Mouse (Mus musculus) kidney, adult 18-20 months (tissue): Measurements from ENCODE around the gene Sarnp.
A peak's percentile ranks its signal among the peaks of the same experiment; 100 is the strongest.
"Not testable (repeated sequence)": the region's sequence is repeated elsewhere in the genome, so short reads cannot be mapped to it uniquely, and the experiment has no call there.

ENCODE experiments used
- DNase-seq: peaks from one replicate; pipeline ENCODE4 v3.0.0; 2021

Sarnp gene

DNA sequence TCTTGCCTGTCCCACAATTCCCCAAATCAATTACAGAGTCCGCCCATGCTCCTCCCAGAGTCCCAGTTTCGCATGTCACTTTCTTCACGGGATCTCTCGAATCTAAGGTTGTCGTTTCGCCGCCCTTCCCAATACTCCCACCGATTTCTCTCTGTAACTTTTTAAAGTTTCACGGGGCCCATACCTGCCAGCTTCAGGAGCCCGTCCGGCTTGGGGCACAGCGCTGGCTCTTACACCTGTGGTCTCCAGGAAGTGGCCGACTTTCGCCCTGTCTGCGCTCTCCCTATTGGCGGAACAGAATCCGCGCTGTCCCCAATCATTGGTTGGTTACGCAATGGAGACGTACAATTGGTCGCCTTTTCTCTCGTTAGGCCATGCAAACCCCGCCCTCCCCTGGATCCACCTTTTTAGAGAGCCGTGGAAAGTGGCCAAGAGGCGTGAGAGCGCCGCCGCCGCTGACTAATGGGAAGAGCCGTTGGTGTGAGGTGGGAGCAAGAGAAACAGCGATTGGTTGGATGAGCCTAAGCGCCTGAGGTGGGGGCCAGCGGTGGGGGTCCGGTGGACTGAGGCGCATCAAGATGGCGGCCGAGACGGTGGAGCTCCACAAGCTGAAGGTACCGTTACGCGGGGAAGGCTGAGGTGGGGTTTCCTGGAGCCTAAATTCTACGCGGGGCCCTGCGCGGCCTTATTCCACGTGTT, 4.4 kb downstream of the Sarnp start, which contains the start of gene Ormdl2:
Gene Ormdl2 (minus strand): TSS at position 288 of the 699 bp plus-strand sequence.
- DNase-seq: peak; percentile 99

DNA sequence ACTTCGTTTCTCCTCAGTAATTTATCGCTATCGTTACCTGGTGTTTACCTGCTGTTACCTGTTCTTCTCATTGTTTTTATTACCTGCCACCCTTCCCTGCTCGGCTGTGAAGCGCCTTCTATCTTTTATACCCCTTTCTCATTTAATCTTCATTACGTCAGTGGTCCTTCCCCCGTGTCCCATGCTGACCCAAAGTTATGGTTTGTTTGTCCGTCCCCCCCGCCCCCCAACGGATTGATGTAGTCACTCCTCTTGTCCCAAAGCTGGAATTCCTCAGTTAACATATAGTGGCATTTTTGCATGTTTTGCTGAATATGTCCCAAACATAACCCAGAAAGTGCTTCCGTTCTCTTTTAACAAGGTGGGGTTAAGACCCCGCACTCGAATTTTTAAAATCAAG, 5.0 kb downstream of the Sarnp start:
- no peak for DNase-seq

DNA sequence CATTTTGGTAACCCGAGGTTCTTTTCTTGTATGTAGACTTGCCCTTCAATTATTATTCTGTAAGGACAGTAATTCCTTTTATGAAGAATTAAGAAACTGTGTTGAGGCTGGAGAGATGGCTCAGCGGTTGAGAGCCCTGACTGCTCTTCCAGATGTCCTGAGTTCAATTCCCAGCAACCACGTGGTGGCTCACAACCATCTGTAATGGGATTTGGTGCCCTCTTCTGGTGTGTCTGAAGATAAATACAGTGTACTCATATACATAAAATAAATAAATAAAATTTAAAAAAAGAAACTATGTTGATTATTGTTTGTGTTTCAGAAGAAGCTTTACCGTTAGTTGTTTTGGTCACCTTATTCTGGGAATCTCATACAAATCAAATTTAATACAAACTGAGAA, 6.0 kb downstream of the Sarnp start:
- DNase-seq: not testable (repeated sequence)

DNA sequence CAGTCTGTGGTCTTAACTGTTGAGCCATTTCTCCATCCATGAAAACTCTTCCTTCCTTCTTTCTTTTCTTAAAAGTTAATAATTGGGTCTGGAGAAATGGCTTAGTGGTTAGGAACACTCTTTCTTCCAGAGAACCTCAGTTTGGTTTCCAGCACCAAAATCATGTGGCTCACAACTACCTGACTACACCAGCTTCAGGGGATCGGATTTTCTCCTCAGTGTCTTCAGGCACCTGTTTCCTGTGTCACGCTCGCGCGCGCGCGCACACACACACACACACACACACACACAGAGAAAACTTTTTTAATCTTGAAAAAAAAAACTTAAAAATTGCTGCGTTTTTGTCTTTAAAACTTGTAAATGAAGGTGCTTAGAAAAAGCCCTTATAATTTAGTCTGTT, 6.7 kb downstream of the Sarnp start:
- DNase-seq: no peak

DNA sequence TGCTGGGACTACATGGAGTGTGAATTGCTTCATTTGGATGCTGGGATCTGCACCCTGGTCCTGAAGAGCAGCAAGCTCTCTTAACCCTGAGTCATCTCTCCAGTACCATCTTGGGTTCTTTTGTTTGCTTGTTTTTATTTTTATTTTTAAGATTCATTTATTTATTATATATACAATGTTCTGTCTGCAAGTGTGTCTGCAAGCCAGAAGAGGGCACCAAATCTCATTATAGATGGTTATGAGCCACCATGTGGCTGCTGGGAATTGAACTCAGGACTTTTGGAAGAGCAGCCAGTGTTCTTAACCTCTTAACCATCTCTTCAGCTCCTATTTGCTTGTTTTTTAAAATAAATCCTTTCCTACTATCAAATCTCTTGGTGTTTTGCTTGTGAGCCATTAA, 20.3 kb downstream of the Sarnp start:
- no peak for DNase-seq

DNA sequence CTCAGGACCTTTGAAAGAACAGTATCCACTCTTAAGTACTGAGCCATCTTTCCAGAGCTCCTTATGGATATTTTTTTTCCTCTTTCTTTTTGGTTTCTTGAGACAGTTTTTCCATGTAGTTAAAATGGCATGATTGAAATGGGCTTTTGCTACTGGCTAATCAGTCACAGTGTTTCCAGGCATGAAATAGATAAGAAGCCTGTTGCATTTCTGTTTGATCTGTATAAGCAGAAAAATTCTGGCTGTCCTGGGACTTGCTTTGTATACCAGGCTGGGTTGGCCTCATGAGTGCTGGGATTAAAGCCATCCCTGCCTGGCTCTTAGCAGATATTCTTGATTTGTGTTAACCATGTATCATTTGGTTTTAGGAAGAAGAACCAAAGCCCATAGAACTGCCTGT, 22.3 kb downstream of the Sarnp start:
- no peak for DNase-seq

DNA sequence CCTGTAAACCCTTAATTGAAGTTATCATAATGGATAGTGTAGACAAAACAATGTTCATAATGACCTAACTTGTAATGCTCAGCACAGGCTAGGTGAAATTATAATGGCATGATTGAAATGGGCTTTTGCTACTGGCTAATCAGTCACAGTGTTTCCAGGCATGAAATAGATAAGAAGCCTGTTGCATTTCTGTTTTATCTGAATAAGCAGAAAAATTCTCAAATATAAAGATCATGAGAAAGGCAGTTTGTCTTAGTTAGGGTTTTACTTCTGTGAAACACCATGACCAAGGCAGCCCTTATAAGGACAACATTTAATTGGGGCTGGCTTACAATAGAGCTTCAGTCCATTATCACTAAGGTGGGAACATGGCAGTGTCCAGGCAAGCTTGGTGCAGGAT, 23.5 kb downstream of the Sarnp start:
- DNase-seq: no peak

DNA sequence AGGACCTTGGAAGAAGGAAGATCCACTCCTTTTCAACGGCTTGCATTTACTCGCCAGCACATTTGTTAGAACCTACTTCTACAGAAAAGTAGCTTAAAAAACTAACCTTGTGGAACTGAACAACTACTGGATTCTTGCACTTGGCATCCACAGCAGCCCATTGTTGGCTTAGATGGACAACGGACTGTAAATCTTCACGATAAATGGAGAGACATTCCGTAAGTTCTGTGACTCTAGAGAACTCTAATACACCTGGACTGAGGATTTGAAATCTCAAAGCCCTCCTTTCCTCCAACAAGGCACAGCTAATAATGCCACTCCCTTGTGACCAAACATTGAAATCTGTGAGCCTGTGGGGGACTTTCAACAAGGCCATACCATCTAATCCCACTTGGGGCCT, 26.1 kb downstream of the Sarnp start:
- DNase-seq: no peak

DNA sequence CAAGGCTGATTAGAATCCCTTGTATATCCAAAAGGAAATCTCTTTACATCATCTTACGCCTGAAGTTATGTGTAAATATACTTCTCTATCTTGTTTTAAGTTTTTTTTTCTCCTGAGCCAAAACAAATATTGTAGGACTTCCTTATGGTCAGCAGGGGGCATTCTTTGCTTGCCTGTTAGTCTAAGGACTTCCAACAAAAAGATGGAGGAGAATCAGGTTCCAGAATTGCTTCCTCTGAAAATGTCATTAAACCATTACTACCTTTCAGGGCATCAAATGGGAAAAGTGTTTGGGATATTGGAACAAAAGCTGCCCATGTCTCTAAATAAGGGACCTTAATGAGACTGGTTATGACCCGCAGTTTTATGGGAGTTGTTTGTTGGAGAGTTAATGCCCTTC, 28.4 kb downstream of the Sarnp start:
- no peak for DNase-seq

DNA sequence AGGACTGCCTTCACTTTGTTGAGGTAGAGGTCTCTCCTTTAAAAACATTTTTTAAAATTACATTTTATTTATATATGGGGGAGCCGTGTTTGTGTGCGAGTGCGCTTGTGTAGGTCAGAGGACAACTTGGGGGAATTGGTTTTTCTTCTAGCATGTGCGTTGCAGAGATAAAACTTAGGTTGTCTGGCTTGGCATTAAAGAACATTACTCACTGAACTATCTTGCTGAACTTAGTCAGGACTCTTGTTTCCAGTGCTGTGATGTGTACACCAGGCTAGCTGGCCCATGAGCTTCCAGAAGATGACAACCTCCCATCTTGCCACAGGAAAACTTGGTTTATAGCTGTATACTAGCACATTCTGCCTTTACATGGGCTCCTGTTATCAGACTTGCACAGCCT, 29.5 kb downstream of the Sarnp start:
- DNase-seq: no peak

DNA sequence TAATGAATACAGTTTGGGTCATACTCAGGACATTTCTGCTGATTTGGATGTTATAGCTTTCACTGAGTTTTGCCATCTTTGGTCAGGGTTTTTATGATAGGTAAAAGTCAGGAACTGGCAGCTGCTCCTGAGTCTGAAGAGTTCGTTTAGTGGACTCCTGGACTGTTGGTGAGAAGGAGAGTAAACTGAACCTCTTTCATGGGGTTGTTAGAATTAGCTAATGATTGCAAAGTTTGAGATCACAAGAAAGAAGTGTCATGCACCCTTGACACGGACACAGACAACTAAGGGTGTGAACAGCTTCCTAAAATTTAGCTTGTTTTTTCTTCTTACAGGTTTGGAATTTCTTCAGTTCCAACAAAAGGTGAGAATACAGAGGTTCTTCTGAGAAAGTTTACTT, 31.3 kb downstream of the Sarnp start:
- DNase-seq: no peak

DNA sequence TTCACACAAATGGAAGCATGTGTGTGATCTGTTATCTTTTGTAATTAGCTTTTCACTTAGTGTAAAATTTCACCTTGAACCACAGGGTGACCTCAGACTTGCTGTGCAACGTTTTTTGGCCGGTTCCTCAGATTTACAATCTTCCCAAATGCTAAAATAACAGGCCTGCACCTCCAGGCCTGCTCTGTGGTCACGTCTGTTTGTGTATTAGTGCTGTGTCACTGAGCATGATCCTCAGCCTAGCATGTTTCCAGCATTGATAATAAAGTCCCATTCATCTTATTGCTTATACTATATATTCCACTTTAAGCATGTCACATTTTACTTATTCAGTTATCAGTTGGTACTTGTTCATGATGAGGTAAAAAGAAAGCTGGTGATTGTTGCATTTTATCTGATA, 33.2 kb downstream of the Sarnp start:
- no peak for DNase-seq

DNA sequence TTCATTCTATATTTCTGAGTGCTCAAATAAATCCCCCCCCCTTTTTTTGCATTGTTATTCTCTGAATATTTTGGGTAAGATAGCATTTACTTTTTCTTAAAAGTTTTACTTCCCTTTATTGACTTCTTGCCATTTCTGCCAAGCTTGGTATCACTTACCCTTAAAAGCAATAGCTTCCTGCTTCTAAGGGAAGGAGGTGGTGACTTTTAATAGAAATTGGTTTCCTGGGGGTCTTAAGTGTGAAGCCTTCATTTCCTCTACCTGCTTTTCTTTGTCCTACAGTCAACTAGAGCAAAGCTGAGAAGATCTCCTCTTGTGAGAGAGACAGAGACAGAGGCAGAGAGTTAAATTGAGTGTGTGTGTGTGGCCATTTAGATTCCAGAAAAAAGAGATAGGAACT, 44.0 kb downstream of the Sarnp start:
- DNase-seq: no peak

DNA sequence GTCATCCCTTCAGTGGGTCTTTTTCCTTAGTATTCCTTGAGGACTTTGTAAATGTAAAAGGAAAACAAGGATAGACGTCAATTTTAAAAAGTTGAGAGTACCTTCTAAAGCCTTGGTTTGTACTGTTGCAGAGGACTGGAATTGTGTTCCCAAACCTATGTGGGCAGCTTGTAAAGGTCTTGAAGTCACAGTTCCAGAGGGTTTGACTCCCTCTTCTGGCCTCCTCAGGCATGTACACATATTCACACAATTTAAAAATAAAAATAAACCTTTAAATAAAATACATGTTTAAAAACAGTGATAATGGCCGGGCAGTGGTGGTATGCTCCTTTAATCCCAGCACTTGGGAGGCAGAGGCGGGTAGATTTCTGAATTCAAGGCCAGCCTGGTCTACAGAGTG, 48.9 kb downstream of the Sarnp start:
- DNase-seq: no peak

DNA sequence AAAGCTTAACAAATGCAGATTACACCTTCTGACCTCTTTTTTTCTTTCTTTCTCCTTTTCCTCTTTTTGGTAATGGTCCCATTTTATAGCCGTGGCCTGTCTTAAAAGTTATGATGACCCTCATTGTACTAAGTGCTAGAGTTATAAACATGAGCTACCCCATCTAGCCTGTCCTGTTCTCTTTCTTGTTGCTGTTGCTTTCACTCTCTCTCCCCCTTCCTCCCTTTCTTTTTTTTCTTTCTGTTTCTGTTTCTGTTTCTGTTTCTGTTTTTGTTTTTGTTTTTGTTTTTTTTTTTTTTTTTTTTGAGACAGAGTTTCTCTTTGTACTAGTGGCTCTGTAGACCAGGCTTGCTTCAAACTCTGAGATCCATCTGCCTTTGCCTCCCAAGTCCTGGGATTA, 49.4 kb downstream of the Sarnp start:
- DNase-seq: no peak

DNA sequence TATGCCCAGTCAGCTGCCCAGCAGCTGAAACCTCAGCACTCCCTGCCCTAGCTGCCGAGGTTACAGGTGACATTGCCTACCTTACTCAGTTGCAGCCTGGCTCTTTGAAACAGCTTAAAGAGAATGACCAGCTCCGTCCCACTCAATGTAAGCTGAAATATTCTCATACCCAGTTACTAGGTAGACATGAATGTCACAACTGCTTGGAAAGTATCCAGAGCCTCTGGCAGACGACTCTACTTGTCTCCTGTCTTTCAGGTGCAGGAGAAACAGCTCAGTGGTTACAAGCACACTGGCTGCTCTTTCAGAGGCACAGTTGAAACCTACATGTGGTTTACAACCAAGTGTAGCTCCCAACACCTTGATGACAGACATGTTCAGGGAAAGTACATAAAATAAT, 53.2 kb downstream of the Sarnp start:
- DNase-seq: no peak

DNA sequence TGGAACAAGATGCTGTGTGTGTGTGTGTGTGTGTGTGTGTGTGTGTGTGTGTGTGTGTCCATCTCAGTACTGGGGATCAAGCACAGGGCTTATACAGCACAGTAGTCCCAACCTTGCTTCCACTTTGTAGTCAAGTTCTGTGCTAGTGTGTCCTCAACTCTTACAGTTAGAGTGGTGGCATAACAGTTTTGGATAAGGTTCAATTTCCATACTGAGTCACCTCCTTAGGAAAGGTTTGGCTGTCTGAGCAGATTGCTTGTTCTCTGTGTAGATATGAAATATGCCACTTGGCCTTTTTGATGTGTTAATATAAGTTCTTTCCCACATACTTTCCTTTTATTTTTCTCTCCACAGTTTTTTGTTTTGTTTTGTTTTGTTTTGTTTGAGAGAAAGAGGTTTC, 61.2 kb downstream of the Sarnp start:
- DNase-seq: no peak

DNA sequence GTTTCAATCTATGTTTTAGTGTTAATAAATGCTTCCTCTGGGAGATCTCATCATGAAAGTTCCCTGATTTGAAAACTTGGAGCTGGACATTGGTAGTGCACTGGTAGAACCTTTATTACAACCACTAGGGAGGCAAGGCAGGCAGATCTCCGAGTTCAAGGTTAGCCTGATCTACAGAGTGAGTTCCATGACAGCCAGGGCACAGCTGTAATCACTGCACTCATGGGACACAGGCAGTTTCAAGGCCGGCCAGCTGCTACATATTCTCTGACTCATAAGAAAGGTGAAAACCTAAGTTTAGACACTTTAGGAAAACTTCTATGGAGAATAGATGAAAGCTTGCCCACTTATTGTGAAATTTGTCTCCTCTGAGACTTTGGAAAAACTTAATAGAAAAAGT, 61.7 kb downstream of the Sarnp start:
- no peak for DNase-seq

DNA sequence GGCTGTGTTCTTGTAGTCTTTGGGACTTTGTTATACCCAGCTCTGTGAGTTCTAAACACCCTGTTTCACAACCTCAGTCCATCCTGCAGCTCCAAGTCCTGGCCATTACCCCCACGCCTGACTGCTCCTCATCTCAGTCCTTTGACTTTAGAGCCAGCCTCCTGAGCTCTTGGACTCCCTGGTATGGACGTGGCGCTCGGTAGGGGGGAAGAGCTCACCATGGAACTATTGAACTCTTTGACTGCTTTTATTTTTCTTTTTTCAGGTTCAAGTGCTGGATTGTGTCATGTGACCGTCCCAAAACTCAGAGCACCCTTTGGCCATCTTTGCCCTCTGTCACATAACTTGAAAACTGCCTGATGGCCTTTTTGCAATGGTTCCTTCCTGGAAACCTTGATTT, 64.9 kb downstream of the Sarnp start:
- no peak for DNase-seq

DNA sequence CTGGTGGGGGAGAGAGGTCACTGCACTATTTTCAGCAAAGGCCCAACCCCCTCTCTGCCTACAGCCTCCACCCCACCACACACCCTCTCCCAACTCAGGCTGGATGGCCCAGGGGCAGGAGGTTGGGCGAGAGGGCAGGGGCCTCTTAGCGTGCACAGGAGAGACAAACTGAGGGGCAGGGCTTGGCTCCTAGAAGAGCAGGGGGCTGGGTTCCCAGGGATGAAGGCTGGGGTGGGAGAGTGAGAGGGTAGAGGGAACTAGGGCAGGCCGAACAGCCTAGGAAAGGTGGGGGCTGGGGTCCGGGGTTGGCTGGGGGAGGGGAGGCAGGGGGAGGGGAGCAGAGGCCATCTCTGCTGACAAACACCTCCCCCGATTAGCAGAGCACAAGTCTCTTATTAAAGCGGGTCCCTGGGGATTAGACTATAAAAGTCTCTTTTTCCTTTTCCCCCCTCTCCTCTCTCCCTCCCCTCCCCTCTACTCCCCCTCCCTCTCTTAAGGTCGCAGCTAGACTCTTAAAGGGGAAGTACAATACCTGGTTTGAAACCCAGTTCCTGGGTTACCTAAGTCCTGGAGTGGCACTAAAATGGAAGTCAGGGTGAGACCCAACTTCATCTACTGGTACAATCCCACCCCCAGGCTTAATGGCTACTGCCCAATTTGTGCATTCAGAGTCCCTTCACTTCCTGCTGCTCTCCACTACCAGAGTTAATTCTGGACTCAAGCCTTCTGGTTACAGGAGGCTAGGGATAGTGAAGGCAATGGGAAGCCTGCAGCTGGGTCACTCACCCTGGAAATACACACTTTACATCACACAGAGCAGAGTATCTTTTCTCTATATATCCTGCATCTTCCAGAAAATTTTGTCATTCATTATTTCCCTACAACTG, 72.1 kb downstream of the Sarnp start:
- no peak for DNase-seq

DNA sequence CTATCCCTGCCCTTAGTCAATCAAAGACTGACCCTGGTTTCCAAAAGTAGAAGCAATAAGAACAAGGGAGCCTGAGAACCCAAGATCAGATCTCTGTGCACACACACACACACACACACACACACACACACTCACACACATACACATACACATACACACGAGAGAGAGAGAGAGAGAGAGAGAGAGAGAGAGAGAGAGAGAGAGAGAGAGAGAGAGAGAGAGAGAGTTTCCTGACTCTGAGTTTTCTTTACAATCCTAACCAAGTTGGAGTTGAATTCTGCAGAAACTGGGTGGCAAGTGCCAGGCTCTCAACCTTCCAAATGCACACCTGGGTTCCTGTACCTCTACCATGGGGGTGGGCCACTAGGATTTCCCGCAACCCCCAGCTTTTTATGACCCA, 72.7 kb downstream of the Sarnp start:
- no peak for DNase-seq

DNA sequence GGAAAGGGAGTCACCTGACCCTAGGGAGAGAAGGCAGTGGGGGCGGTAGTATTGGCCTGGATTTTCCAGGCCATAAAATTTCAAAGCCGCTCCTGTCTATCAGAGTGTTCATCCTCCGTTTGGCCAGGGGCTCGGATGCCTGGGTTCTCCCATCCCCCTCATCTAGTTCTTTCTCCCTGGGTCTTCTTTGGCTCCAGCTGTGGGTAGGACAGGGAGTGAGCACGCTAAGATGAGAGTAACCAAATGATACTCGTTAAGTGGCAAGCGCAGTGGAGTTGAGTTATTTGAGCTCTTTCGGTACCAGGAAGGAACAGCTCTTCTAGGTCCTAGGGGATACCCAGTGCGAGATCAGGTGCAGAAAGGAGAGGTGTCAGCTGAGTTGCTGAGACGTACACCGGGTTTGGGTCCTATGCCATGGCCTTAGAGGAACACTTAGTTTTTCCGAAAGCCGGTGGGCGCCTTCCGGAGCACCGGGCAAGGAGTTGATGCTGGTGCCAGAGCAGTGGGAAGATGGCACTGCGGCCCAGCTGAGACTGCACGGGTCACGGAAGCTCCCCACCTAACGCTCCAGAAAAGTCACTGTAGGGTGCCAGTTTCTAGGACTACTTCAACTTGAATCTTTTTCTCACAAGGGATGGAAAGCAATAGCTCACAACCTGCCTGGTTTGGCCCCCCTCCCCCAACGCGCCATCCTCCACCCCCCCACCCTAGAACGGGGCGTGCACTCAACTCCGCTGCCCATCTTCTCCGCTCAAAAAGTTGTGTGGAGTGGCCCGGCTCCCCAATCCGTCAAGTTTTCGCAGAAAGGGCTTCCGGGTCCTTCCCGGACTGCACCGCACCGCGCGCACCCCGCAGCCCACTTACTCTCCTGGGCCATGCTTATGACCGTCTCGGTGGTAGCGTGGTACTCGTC, 73.5 kb downstream of the Sarnp start:
- no peak for DNase-seq

DNA sequence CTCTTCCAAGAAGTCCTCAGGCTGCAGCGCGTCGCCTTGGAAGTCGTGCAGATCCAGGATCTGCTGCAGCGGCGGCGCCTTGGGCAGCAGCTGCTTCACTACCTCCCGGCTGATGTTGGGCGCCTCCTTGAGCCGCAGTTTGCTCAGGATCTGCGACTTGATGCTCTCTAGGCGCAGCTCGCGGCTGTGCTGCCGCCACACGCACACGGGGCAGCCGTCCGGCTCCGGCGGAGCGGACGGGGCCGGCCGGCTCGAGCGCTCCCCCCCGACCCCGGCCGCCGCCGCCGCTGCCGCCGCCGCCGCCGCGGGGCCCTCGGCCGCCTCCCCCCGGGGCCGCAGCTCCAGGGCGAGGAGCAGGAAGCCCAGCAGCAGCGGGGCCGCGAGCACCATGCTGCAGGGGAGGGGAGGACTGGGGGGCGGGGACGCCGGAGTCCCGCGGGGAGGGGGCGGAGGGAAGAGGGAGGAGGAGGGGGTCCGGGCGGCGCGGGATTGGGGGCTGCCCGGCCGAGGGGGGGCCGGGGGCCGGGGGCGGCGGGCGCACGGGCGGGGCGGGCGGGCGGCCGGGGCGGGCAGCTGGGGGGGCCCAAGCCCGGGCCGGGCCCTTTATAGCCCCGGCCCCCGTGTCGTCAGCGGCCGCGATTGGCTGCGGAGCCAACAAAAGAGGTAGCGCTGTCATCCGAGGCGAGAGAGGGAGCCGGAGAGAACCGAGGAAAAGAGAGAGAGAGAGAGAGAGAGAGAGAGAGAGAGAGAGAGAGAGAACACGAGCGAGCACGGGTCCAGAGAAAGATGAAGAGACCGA, 74.4 kb downstream of the Sarnp start, which contains the start of gene Gdf11:
Gene Gdf11 (minus strand): TSS at position 423 of the 799 bp plus-strand sequence.
- no peak for DNase-seq
